Mouse (Mus musculus): ENCODE data around the gene Pard3b.

DNA sequence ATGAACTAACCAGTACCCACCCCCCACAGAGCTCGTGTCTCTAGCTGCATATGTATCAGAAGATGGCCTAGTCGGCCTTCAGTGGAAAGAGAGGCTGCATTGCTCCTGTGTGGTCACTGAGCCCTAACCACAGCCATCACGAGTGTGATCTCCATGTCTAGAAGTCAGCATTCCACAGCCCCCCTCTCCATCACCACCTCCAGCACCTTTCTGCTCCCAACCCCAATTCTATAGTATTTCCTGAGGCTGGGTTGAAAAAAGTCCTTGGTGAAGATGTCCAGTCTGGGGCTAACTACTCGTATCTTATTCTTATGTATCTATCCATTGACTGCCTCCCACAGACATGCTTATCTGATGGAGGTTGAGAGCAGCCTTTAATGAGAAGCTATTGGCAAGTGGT lies 509.5 kb downstream of the Pard3b start:
- TF ChIP-seq CTCF (IDR thresholded peaks at IDR 0.05; ENCODE audit: low read depth): no peak
- no peak for TF ChIP-seq EP300 (IDR thresholded peaks at IDR 0.05; ENCODE audit: low read depth)
